Mouse (Mus musculus): ENCODE results near the gene Mipep. TPM values are rescaled to one million over a fixed set of nuclear protein-coding genes. Genes with fewer than 3 reads are reported as not detected.
A peak's percentile ranks its signal among the peaks of the same experiment; 100 is the strongest.

The Mipep gene
- polyA plus RNA-seq, 1 experiment from 2014 or later, result 24.0 TPM

DNA sequence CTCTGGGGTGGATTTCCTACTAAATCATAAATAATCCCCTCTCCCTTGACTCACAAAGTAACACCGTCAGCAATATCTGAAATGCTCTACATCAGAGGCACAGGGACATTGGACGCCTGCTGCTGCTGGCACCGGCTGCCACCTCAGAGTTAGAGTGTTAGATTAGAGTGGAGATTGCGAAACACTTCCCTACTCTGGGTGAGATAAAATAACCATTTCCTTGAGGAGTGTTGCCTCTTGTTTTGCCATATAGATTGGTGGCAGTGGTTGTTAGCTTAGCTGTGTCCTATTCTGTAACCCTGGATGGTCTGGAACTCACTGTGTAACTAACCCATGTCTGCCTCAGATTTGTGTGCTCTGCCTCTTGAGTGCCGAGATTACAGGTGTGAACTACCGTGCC, 39.2 kb upstream of the Mipep start:
- 84% methylated on average over 6 of the region's 6 CpGs for WGBS
- DNase-seq (ENCODE audit: low spot score), result no peak
- Histone ChIP-seq H3K4me3 (no peak overlapping the region), H3K4me1 (peaks cover 22% of the 10 kb centered on the region), H3K36me3 (peaks cover 20% of the 10 kb centered on the region; the same call in 1 of the 2 replicates), H3K27me3 (ENCODE audit: low read depth, poor library complexity, severe bottlenecking) (no peaks in the 10 kb centered on the region), H3K9me3 (replicated peaks) (no peaks in the 10 kb centered on the region), H3K27ac (0 out of 2 replicates have a peak overlapping the region, but pooled peaks have one; percentile 5)

DNA sequence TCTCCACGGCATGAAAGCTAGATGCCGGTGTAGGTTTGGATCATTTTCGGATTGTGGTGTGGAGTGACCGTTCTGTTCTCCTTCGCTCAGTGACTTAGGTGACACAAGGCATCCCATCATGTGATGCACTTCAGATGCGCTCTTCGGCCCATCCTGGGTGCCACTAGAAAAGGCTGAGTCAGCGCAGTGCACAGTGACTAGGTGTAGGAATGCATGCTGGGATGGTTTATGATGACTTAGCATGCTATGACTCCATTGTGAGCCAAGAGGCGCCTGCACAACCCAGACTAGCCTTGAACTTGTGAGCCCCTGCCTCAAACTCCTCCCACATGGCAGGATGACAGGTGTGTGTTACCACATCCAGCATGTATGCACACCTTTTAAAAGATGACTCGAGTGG, 38.2 kb upstream of the Mipep start:
- peaks cover 19% of the 10 kb centered on the region for H3K4me1 ChIP-seq
- no peaks in the 10 kb centered on the region for H3K9me3 ChIP-seq (replicated peaks)
- H3K27ac ChIP-seq, result no peak overlapping the region
- WGBS, result 94% methylated on average over 10 of the region's 10 CpGs
- H3K4me3 ChIP-seq, result no peak overlapping the region
- peaks cover 21% of the 10 kb centered on the region; the same call in 1 of the 2 replicates for H3K36me3 ChIP-seq
- H3K27me3 ChIP-seq (ENCODE audit: low read depth, poor library complexity, severe bottlenecking), result no peaks in the 10 kb centered on the region
- DNase-seq (ENCODE audit: low spot score), result no peak

DNA sequence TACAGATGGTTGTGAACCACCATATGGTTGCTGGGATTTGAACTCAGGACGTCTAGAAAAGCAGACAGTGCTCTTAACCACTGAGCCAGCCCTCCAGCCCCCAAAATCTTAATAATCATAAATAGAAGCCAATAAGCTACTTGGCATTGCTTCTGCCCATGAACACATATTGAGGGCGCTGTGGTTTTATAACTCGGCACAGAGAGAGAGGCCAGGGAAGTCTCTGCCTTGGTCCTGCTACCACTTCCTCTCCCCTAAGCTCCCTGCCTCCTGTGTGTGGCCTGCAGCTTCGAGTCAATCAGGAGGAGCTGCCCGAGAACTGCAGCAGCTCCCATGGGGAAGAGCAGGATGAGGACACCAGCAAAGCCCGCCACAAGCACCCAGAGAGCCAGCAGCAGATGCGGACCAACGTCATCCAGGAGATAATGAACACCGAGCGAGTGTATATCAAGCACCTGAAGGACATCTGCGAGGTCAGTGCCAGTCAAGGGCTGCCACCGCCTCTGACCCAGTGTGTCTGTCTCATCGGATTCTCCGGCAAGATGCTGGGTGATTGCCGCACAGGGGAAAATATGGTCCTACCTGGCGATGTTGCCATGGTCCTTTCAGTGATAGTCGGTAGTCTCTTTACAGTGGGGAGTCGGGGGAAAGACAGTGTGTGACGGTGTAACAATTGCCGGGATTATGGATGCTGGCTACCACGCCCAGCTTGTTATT, 37.1 kb upstream of the Mipep start:
- Histone ChIP-seq H3K9me3 (replicated peaks) (no peaks in the 10 kb centered on the region), H3K4me1 (peaks cover 12% of the 10 kb centered on the region), H3K27ac (no peak overlapping the region), H3K27me3 (ENCODE audit: low read depth, poor library complexity, severe bottlenecking) (no peaks in the 10 kb centered on the region), H3K4me3 (no peak overlapping the region), H3K36me3 (peaks cover 29% of the 10 kb centered on the region; the same call in 1 of the 2 replicates)
- no peak for DNase-seq (ENCODE audit: low spot score)
- 93% methylated on average over 21 of the region's 21 CpGs for WGBS

DNA sequence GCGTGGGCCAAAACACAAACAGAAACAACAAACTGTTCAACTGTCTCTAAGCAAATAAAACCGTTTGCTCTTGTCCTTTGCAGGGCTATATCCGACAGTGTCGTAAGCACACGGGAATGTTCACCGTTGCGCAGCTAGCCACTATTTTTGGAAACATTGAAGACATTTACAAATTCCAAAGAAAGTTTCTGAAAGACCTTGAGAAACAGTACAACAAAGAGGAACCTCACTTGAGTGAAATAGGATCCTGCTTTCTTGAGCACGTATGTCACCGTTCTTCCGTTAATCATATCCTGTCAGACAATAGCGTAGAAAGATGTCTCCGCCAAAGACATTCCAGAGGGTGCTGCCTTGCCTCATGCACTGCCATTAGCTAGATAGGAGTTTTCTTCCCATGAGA, 34.5 kb upstream of the Mipep start:
- 92% methylated on average over 12 of the region's 12 CpGs for whole genome bisulfite sequencing

DNA sequence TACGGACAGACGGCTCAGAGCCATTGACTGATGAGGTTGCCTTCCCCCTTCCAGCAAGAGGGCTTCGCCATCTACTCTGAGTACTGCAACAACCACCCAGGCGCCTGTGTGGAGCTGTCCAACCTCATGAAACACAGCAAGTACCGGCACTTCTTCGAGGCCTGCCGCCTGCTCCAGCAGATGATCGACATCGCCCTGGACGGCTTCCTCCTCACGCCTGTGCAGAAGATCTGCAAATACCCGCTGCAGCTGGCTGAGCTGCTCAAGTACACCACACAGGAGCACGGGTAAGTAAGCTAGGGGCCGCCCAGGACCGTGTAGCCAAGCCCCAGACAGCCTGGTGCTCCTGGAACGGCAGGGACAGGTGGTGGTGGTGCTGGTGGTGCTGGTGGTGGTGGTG, 32.8 kb upstream of the Mipep start:
- Histone ChIP-seq H3K4me3 (no peak overlapping the region), H3K4me1 (no peaks in the 10 kb centered on the region), H3K9me3 (replicated peaks) (no peaks in the 10 kb centered on the region), H3K27ac (no peak overlapping the region), H3K36me3 (peaks cover 35% of the 10 kb centered on the region), H3K27me3 (ENCODE audit: low read depth, poor library complexity, severe bottlenecking) (no peaks in the 10 kb centered on the region)
- no peak for DNase-seq (ENCODE audit: low spot score)
- 95% methylated on average over 16 of the region's 16 CpGs for WGBS

More for the DNA sequence above, 34.5 kb upstream of the Mipep start:
- H3K27ac ChIP-seq, result no peak overlapping the region
- no peak overlapping the region for H3K4me3 ChIP-seq
- peaks cover 32% of the 10 kb centered on the region; the same call in 1 of the 2 replicates for H3K36me3 ChIP-seq
- peaks cover under 1% of the 10 kb centered on the region for H3K4me1 ChIP-seq
- H3K27me3 ChIP-seq (ENCODE audit: low read depth, poor library complexity, severe bottlenecking), result no peaks in the 10 kb centered on the region
- DNase-seq (ENCODE audit: low spot score), result no peak
- H3K9me3 ChIP-seq (replicated peaks), result no peaks in the 10 kb centered on the region

DNA sequence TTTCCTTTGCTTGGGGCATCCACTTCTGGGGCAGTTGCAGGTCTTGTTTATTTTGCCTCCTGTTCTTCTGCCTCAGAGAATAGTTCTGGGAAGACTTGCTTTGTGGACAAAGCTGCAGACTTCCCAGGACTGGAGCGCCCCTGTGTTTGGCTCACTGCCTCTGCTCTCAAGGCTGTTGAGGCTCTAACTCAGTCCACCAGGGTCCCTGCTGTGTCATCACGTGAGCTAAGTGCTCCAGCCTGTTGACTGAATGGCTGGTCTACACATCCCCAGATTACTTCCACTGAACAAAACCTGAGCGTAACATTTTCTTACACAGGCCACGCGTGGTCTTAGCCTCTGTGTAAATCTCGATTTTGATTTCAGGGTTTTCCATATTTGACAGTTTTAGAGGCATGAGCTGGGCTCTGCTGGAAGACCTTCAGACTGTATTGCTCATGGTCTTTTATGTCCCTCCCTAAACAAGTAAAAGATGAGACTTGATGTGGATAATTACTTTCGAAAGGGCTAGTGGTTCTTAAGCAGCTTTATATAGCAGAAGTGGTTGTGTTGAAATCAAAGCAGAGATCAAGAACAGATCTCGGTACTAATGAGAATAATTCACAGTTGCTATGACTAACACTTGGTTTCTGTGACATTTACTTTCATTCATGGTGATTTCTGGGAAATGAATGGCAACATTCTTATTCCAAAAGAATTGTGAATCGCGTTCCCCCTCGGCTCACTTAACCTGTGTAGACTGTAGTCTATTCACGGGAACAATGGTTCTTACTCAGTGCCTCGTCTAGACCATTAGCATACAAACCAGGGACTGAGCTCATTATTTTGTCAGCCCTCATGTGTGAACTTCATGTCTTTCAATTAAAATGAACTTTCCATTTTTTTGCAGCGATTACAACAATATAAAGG, 31.2 kb upstream of the Mipep start:
- H3K4me1 ChIP-seq, result no peaks in the 10 kb centered on the region
- H3K27ac ChIP-seq, result no peak overlapping the region
- no peak for DNase-seq (ENCODE audit: low spot score)
- H3K9me3 ChIP-seq (replicated peaks), result no peaks in the 10 kb centered on the region
- no peak overlapping the region for H3K4me3 ChIP-seq
- 92% methylated on average over 14 of the region's 14 CpGs for WGBS
- H3K27me3 ChIP-seq (ENCODE audit: low read depth, poor library complexity, severe bottlenecking), result no peaks in the 10 kb centered on the region
- H3K36me3 ChIP-seq, result peaks cover 26% of the 10 kb centered on the region

DNA sequence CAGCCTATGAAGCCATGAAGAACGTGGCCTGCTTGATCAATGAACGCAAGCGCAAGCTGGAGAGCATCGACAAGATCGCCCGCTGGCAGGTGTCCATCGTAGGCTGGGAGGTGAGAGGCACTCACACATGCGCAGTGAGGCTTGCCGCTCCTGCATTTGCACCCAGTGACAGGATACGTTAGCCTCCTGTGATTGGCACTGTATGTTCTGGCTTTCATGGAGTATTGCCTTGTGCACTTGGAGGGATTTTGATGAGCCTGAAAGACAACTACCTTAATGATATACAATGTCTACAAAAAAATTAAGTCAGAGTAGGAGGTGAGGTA, 30.6 kb upstream of the Mipep start:
- DNase-seq (ENCODE audit: low spot score), result no peak
- H3K27me3 ChIP-seq (ENCODE audit: low read depth, poor library complexity, severe bottlenecking), result no peaks in the 10 kb centered on the region
- no peaks in the 10 kb centered on the region for H3K4me1 ChIP-seq
- H3K9me3 ChIP-seq (replicated peaks), result no peaks in the 10 kb centered on the region
- H3K4me3 ChIP-seq, result no peak overlapping the region
- peaks cover 25% of the 10 kb centered on the region for H3K36me3 ChIP-seq
- H3K27ac ChIP-seq, result no peak overlapping the region
- WGBS, result 97% methylated on average over 10 of the region's 10 CpGs

DNA sequence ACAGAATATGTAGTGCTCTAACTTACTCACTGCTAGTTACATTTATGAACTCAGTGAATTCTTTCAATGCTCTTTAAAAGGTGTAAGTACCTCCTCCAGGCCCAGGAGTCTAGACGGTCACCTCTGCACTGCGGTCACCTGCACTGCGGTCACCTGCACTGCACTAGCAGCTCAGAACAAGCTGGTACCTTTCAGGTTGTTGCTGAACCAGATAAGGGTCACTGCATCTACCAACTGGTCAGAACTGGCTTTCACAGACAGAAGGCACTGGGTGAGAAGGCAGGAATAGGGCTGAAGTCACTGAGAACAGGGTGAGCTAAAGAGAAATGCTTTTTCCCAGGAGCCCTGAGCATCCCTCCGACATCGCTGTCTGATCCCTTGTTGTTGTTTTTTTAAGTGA, 29.7 kb upstream of the Mipep start:
- peaks cover 28% of the 10 kb centered on the region for H3K36me3 ChIP-seq
- 98% methylated on average over 5 of the region's 5 CpGs for WGBS
- no peak for DNase-seq (ENCODE audit: low spot score)

DNA sequence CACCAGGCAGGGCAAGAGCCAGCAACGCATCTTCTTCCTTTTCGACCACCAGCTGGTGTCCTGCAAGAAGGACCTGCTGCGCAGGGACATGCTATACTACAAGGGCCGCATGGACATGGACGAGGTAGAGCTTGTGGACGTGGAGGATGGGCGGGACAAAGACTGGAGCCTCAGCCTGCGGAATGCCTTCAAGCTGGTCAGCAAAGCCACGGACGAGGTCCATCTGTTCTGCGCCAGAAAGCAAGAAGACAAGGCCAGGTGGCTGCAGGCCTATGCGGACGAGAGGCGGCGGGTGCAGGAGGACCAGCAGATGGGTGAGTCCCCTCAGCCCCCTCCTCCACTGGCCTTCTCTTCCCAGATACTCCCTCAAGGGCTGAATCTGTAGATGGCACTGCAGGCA, 28.1 kb upstream of the Mipep start:
- no peak overlapping the region for H3K27ac ChIP-seq
- H3K9me3 ChIP-seq (replicated peaks), result no peaks in the 10 kb centered on the region
- no peaks in the 10 kb centered on the region for H3K27me3 ChIP-seq (ENCODE audit: low read depth, poor library complexity, severe bottlenecking)
- no peaks in the 10 kb centered on the region for H3K4me1 ChIP-seq
- no peak overlapping the region for H3K4me3 ChIP-seq
- H3K36me3 ChIP-seq, result peaks cover 39% of the 10 kb centered on the region
- WGBS, result 95% methylated on average over 15 of the region's 15 CpGs
- DNase-seq (ENCODE audit: low spot score), result no peak

More for the DNA sequence above, 29.7 kb upstream of the Mipep start:
- Histone ChIP-seq H3K27ac (no peak overlapping the region), H3K27me3 (ENCODE audit: low read depth, poor library complexity, severe bottlenecking) (no peaks in the 10 kb centered on the region), H3K4me3 (no peak overlapping the region), H3K9me3 (replicated peaks) (no peaks in the 10 kb centered on the region), H3K4me1 (no peaks in the 10 kb centered on the region)

DNA sequence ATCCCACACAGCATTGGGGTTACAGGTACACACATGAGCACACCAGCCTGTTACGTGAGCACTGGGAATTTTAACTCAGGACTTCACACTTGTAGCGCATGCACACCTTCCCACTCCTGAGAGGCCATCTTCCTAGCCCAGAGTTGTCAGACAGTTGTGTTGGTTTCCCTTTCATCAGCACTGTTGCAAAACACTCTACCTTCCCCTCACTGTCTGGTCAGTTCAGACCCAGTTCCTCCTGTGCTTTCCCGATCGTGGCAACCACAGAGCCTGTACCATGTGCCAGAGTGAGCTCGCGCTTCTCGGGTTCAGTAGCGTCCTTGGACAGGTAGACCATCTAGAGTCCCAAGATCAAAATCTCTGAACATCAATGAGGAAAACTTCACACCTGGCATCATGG, 27.1 kb upstream of the Mipep start:
- Histone ChIP-seq H3K4me1 (no peaks in the 10 kb centered on the region), H3K36me3 (peaks cover 32% of the 10 kb centered on the region), H3K27me3 (ENCODE audit: low read depth, poor library complexity, severe bottlenecking) (no peaks in the 10 kb centered on the region), H3K9me3 (replicated peaks) (no peaks in the 10 kb centered on the region), H3K4me3 (no peak overlapping the region), H3K27ac (no peak overlapping the region)
- 97% methylated on average over 8 of the region's 8 CpGs for WGBS
- DNase-seq (ENCODE audit: low spot score), result no peak

DNA sequence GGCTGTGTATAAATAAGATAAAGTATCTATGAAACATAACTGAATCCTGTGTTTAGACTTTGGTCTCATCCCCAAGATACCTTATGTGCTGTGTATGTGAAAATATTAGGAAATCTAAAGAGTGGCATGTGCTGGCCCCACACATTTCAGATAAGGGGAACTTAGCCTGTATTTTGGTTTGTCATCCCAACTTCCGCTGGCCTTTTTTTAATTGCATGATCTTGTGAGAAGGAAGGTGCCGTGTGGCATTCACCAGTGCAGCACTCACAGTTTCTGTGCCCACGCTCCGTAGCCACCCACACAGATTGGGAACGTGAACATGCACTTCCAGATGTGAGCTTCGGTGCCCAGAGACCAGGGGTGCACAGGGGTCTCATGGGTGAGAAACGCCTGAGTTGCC, 26.7 kb upstream of the Mipep start:
- DNase-seq (ENCODE audit: low spot score), result no peak
- no peak overlapping the region for H3K4me3 ChIP-seq
- H3K9me3 ChIP-seq (replicated peaks), result no peaks in the 10 kb centered on the region
- H3K36me3 ChIP-seq, result peaks cover 32% of the 10 kb centered on the region
- no peaks in the 10 kb centered on the region for H3K27me3 ChIP-seq (ENCODE audit: low read depth, poor library complexity, severe bottlenecking)
- H3K4me1 ChIP-seq, result no peaks in the 10 kb centered on the region
- WGBS, result 92% methylated on average over 7 of the region's 7 CpGs
- H3K27ac ChIP-seq, result no peak overlapping the region

DNA sequence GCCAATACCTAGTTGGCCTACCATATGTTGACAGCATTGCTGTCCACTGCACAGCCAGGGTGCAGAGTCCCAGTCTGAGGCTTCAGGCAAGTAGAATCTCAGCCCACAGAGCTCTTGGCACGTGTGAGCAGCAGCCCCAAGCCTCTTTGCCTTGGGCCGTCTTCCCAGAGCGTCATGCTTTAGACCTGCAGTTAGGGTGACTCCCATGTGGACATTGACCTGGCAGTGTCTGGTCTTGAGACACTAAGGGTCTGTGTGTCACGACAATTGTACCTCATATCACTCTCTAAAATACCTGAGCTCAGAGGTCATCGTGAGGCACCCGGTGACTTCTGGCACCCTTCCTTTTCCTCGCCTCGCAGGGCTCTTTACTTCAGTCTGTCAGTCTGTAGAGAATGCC, 25.3 kb upstream of the Mipep start:
- H3K4me1 ChIP-seq, result no peaks in the 10 kb centered on the region
- 94% methylated on average over 8 of the region's 8 CpGs for WGBS
- no peak overlapping the region for H3K4me3 ChIP-seq
- H3K27me3 ChIP-seq (ENCODE audit: low read depth, poor library complexity, severe bottlenecking), result no peaks in the 10 kb centered on the region
- no peaks in the 10 kb centered on the region for H3K9me3 ChIP-seq (replicated peaks)
- no peak overlapping the region for H3K27ac ChIP-seq
- DNase-seq (ENCODE audit: low spot score), result no peak
- H3K36me3 ChIP-seq, result peaks cover 32% of the 10 kb centered on the region

DNA sequence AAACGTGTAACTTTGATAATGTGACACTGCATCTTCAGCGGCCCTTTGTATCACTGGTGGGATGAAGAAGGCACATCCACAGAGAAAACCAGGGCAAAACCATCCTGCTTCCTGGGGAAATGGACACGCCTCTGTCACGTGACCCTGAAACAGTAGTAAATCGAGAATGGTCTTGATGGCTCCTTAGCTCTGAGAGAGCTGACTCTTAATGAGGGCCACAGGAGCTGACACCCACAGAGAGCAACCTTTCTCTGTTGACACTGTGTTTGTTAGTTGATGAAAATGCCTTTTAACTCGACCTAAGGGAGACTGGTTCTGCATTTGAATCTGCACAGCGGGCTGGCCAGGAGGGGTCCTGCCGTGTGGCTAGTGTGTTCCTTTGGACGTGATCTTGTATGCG, 22.6 kb upstream of the Mipep start:
- H3K4me1 ChIP-seq, result peaks cover 8% of the 10 kb centered on the region
- no peak overlapping the region for H3K27ac ChIP-seq
- peaks cover 21% of the 10 kb centered on the region for H3K36me3 ChIP-seq
- no peaks in the 10 kb centered on the region for H3K9me3 ChIP-seq (replicated peaks)
- no peaks in the 10 kb centered on the region for H3K27me3 ChIP-seq (ENCODE audit: low read depth, poor library complexity, severe bottlenecking)
- H3K4me3 ChIP-seq, result no peak overlapping the region
- 78% methylated on average over 10 of the region's 10 CpGs for WGBS
- DNase-seq (ENCODE audit: low spot score), result no peak

Data from limb, embryonic 10.5 days (tissue).